Mouse (Mus musculus): ENCODE results near the gene Gm26992. TPM values are rescaled to one million over a fixed set of nuclear protein-coding genes. Genes with fewer than 3 reads are reported as not detected.

Gene Gm26992
- polyA plus RNA-seq, 1 experiment from 2014 or later: not detected

- Histone ChIP-seq H3K27me3 (replicated peaks; ENCODE audit: control insufficient read depth, insufficient read depth, low read length) (no peaks in the 10 kb centered on the region), H3K9me3 (ENCODE audit: control insufficient read depth, low read length) (no peaks in the 10 kb centered on the region), H3K9ac (ENCODE audit: low read depth, low read length) (no peak overlapping the region), H3K27ac (ENCODE audit: low read depth, low read length) (no peak overlapping the region), H3K4me3 (ENCODE audit: low read depth, low read length) (no peak overlapping the region), H3K36me3 (ENCODE audit: control insufficient read depth, insufficient read depth, low read length) (no peaks in the 10 kb centered on the region), H3K4me1 (replicated peaks; ENCODE audit: control insufficient read depth, insufficient read depth, low read length) (0 out of 2 replicates have a peak, but pooled peaks cover 4% of the 10 kb centered on the region), H3K4me2 (no peak overlapping the region)
- WGBS: 61% methylated on average over 3 of the region's 3 CpGs
- ATAC-seq (replicated peaks; ENCODE audit: low FRiP score) (no peak), DNase-seq (ENCODE audit: low spot score) (no peak)
Measured at GRCm38 (mm10) chrX:103519547-103519946, 97.7 kb downstream of the Gm26992 start.

- Histone ChIP-seq H3K4me2 (no peak overlapping the region), H3K27me3 (replicated peaks; ENCODE audit: control insufficient read depth, insufficient read depth, low read length) (no peaks in the 10 kb centered on the region), H3K9me3 (ENCODE audit: control insufficient read depth, low read length) (no peaks in the 10 kb centered on the region), H3K9ac (ENCODE audit: low read depth, low read length) (no peak overlapping the region), H3K4me1 (replicated peaks; ENCODE audit: control insufficient read depth, insufficient read depth, low read length) (0 out of 2 replicates have a peak, but pooled peaks cover 4% of the 10 kb centered on the region), H3K36me3 (ENCODE audit: control insufficient read depth, insufficient read depth, low read length) (no peaks in the 10 kb centered on the region), H3K27ac (ENCODE audit: low read depth, low read length) (no peak overlapping the region), H3K4me3 (ENCODE audit: low read depth, low read length) (no peak overlapping the region)
- ATAC-seq (replicated peaks; ENCODE audit: low FRiP score) (no peak), DNase-seq (ENCODE audit: low spot score) (no peak)
- WGBS: 49% methylated on average over 4 of the region's 4 CpGs
Measured at GRCm38 (mm10) chrX:103521221-103521716, 99.5 kb downstream of the Gm26992 start.

GRCm38 (mm10) chrX:103529185-103529584, 107.4 kb downstream of the Gm26992 start:
- DNase-seq (ENCODE audit: low spot score) (peak; percentile 60), ATAC-seq (replicated peaks; ENCODE audit: low FRiP score) (peak; percentile 85)
- no peaks in the 10 kb centered on the region for H3K9me3 ChIP-seq (ENCODE audit: control insufficient read depth, low read length)
- H3K36me3 ChIP-seq (ENCODE audit: control insufficient read depth, insufficient read depth, low read length): no peaks in the 10 kb centered on the region
- H3K4me1 ChIP-seq (replicated peaks; ENCODE audit: control insufficient read depth, insufficient read depth, low read length): 0 out of 2 replicates have a peak, but pooled peaks cover 3% of the 10 kb centered on the region
- under 1% methylated on average over 23 of the region's 23 CpGs for WGBS
- H3K4me2 ChIP-seq: peak overlapping the region; percentile 61
- H3K4me3 ChIP-seq (ENCODE audit: low read depth, low read length): peak overlapping the region; percentile 23
- no peaks in the 10 kb centered on the region for H3K27me3 ChIP-seq (replicated peaks; ENCODE audit: control insufficient read depth, insufficient read depth, low read length)
- H3K9ac ChIP-seq (ENCODE audit: low read depth, low read length): 0 out of 2 replicates have a peak overlapping the region, but pooled peaks have one; percentile 25
- no peak overlapping the region for H3K27ac ChIP-seq (ENCODE audit: low read depth, low read length)

Other genes starting within 250 kb of the Gm26992 start
- gene Nap1l2, start 235.4 kb upstream of the Gm26992 start, polyA plus RNA-seq (2014; fragmentation: Nextera tagmentation; extraction: Ambion mirVana): 0.58 and 1.1 TPM in 2 replicates
- gene Cdx4, start 100.6 kb upstream of the Gm26992 start, polyA plus RNA-seq (2014; fragmentation: Nextera tagmentation; extraction: Ambion mirVana): not detected in 2 replicates
- gene Chic1, start 65.5 kb upstream of the Gm26992 start, polyA plus RNA-seq (2014; fragmentation: Nextera tagmentation; extraction: Ambion mirVana): 1.3 and 1.6 TPM in 2 replicates
- gene Tsx, start 7.5 kb upstream of the Gm26992 start, polyA plus RNA-seq (2014; fragmentation: Nextera tagmentation; extraction: Ambion mirVana): not detected in 2 replicates
- not detected in 2 replicates for gene Zcchc13, start 208.6 kb downstream of the Gm26992 start, polyA plus RNA-seq (2014; fragmentation: Nextera tagmentation; extraction: Ambion mirVana)

Data from liver, embryonic 11.5 days (tissue).